Mouse (Mus musculus) thymus, adult 2 months (tissue): ENCODE measurements around the gene Myo1a. TPM values are rescaled to one million over a fixed set of nuclear protein-coding genes. Genes with fewer than 3 reads are reported as not detected.

Experiments used
- DNase-seq: peaks from one replicate; pipeline ENCODE4 v3.0.0; 2021
- H3K27ac ChIP-seq: fragments of 200-500 bp; 2 replicates; pipeline ENCODE4 v1.5.1; 2012; ENCODE audit warnings: low read length, control low read depth; ENCODE audit not compliant: control insufficient read depth, insufficient read depth
- H3K27me3 ChIP-seq: fragments of 200-500 bp; 2 replicates; pipeline ENCODE4 v1.6.1; 2012; ENCODE audit warnings: mild to moderate bottlenecking, low read length, moderate library complexity, mixed read lengths; ENCODE audit not compliant: control insufficient read depth, insufficient read depth
- H3K36me3 ChIP-seq: fragments of 200-500 bp; 2 replicates; pipeline ENCODE4 v1.6.1; 2012; ENCODE audit warnings: mild to moderate bottlenecking, low read length, moderate library complexity; ENCODE audit not compliant: control insufficient read depth, insufficient read depth
- H3K4me1 ChIP-seq: fragments of 200-500 bp; replicated peaks from 2 replicates; pipeline ENCODE4 v1.6.1; 2012; ENCODE audit warnings: low read length; ENCODE audit not compliant: control insufficient read depth, insufficient read depth
- H3K4me3 ChIP-seq: fragments of 200-500 bp; 2 replicates; pipeline ENCODE4 v1.5.1; 2012; ENCODE audit warnings: mild to moderate bottlenecking, low read length, control low read depth, moderate library complexity; ENCODE audit not compliant: control insufficient read depth, insufficient read depth
- CTCF ChIP-seq: fragments of 200-500 bp; IDR thresholded peaks from 2 replicates; pipeline ENCODE4 v1.5.1; 2012; ENCODE audit warnings: mild to moderate bottlenecking, control low read depth, low read length, moderate library complexity, borderline replicate concordance; ENCODE audit not compliant: control insufficient read depth, poor library complexity, insufficient read depth; ENCODE audit errors: extremely low read depth
- POLR2A ChIP-seq: fragments of 200-500 bp; IDR thresholded peaks from 2 replicates; pipeline ENCODE4 v1.6.1; 2012; ENCODE audit warnings: mild to moderate bottlenecking, low read length, control low read depth, moderate library complexity; ENCODE audit not compliant: control insufficient read depth, poor library complexity, insufficient read depth; ENCODE audit errors: extremely low read depth
- WGBS: fragments of 180-500 bp; shearing (Covaris S2); methylation state at CpG from one replicate; pipeline ENCODE4 v1.1.7; 2018; 5-methylcytosine and 5-hydroxymethylcytosine counted together
- polyA plus RNA-seq: library from polyadenylated mRNA; depleted of rRNA; stranded (reverse); fragments of >200 nt; gene quantifications from 2 replicates; pipeline ENCODE4 v1.2.3, GENCODE M21; 2012

The Myo1a gene
- polyA plus RNA-seq, 1 experiment: 1.8 TPM

GRCm38 (mm10) chr10:127662666-127663253 is 42.2 kb upstream of the Myo1a start:
- 81% methylated on average over 19 of the region's 19 CpGs for WGBS
- peak overlapping the region; percentile 63 for H3K27ac ChIP-seq
- 0 out of 2 replicates have a peak overlapping the region, but pooled peaks have one; percentile 13 for H3K4me3 ChIP-seq
- peaks cover 58% of the 10 kb centered on the region for H3K4me1 ChIP-seq
- H3K27me3 ChIP-seq: no peaks in the 10 kb centered on the region
- H3K36me3 ChIP-seq: peaks cover 24% of the 10 kb centered on the region
- TF ChIP-seq POLR2A (no peak), CTCF (peak; percentile 63; the same call in 1 of the 2 replicates)
- DNase-seq: peak; percentile 68

DNA sequence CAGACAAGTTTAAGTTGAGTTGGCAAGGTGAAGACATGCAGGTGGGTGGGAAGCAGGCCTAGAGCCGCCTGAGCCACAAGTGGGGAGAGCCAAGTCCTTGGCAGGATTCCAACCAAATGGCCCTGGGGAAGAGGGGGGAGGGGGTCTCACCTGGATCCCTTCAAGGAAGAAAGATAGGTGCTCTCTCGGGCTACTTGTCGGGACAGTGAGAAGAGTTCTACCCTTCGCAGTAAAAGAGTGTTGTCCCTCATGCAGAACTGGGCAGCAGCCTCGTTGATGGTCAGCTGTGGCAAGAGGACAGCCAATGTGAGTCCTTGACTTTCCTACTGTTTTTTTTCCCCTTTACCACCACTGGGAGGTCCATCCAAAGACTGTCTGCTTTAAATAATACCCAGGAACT is 41.4 kb upstream of the Myo1a start:
- peaks cover 19% of the 10 kb centered on the region for H3K36me3 ChIP-seq
- no peak for DNase-seq
- TF ChIP-seq POLR2A: no peak
- no peak for TF ChIP-seq CTCF
- peaks cover 59% of the 10 kb centered on the region for H3K4me1 ChIP-seq
- no peak overlapping the region for H3K27ac ChIP-seq
- H3K4me3 ChIP-seq: no peak overlapping the region
- H3K27me3 ChIP-seq: no peaks in the 10 kb centered on the region
- 80% methylated on average over 5 of the region's 5 CpGs for WGBS

DNA sequence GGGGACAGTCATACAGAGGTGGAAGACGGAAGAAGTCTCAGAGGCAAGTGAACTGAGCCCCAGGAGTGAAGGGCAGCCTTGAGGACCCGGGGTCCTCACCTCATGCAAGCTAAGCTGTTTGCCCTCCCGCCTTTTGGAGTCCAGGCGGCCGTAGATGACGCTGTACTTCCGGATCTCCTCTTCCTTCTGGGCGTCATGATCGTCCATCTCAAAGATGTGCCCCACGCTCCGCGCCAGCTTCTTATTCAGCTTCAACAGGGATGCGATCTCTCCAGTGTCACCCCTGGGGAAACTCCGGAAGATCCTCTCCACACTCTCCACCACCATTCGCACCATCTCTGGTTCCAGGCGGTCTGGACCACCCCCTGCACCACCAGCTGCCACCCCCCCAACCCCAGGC is 40.8 kb upstream of the Myo1a start:
- Histone ChIP-seq H3K27me3 (no peaks in the 10 kb centered on the region), H3K36me3 (peaks cover 16% of the 10 kb centered on the region; the same call in 1 of the 2 replicates), H3K4me3 (no peak overlapping the region), H3K4me1 (peaks cover 63% of the 10 kb centered on the region), H3K27ac (no peak overlapping the region)
- DNase-seq: no peak
- WGBS: 94% methylated on average over 16 of the region's 16 CpGs
- TF ChIP-seq POLR2A (no peak), CTCF (no peak)

DNA sequence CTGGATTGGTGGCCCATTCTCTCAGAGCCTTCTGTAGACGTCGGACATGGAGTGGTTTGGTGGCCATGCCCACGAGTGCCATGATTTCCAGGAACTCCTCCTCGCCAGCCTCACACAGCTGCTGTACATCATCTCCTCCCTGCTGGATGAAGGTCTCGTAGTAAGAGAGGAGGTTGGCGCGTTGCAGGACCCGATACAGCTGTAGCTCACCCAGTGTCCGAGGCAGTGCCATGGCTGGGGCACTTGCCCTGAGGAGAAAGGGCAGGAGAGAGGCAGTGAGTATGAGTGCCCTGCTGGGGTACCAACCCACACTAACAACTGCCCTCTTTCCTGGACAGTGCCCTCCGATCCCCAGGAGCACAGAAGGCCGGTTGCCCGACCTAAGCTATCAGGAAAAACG is 40.1 kb upstream of the Myo1a start:
- 80% methylated on average over 13 of the region's 13 CpGs for WGBS
- H3K4me3 ChIP-seq: peak overlapping the region; percentile 28
- no peak for DNase-seq
- no peak overlapping the region for H3K27ac ChIP-seq
- no peaks in the 10 kb centered on the region for H3K27me3 ChIP-seq
- H3K36me3 ChIP-seq: peaks cover 11% of the 10 kb centered on the region; the same call in 1 of the 2 replicates
- TF ChIP-seq CTCF: no peak
- TF ChIP-seq POLR2A: no peak
- peaks cover 69% of the 10 kb centered on the region for H3K4me1 ChIP-seq

DNA sequence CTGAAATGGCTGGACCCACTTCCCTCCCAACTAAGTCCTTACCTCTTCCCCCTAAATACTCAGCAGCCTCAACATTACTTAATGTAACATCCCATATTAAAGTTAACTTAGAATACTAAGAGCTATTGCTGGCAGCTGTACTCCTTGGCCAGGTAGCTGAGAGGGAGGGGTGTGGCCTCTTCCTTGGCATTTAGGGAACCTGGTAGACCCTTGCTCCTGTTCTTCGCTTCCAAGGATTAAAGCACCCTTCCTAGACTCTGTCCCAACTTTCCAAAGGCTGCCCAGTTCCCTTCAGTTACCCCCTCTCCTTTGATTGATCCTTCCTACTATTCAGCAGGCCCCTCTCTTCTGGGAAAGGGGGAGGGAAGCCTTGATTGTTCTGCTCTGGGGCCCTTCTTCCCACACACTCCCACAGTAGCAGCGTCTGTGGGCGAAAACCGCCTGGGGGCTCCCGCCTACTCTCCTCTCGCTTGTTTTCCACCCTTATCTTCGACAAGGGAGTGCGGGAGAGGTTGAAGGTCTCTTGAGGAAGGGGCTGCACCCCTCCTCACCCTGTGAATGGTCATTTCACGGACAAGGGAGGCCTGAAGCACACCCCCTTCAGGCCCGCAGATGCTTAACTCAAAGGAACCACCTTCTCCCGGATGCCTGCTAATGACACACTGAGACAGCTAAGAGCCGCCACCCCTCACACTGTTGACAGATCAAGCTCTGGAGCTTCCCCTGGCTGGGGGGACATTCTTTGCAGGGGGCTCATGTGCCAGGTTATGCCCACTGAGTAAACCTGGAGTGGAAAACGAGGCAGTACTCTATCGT is 39.4 kb upstream of the Myo1a start:
- Histone ChIP-seq H3K4me3 (peak overlapping the region; percentile 61), H3K36me3 (peaks cover 4% of the 10 kb centered on the region; the same call in 1 of the 2 replicates), H3K4me1 (peaks cover 71% of the 10 kb centered on the region), H3K27ac (peak overlapping the region; percentile 54), H3K27me3 (no peaks in the 10 kb centered on the region)
- WGBS: 22% methylated on average over 14 of the region's 14 CpGs
- TF ChIP-seq CTCF (no peak), POLR2A (no peak)
- peak; percentile 31 for DNase-seq

GRCm38 (mm10) chr10:127666501-127667268 is 38.3 kb upstream of the Myo1a start, which contains the start of gene Nemp1:
Gene Nemp1 (plus strand): TSS chr10:127666901.
- DNase-seq: peak; percentile 73
- Histone ChIP-seq H3K27me3 (no peaks in the 10 kb centered on the region), H3K4me3 (peak within 1 kb of the TSS; percentile 61), H3K4me1 (peaks cover 65% of the 10 kb centered on the region), H3K27ac (peak within 1 kb of the TSS; percentile 80), H3K36me3 (no peaks in the 10 kb centered on the region)
- TF ChIP-seq POLR2A (no peak), CTCF (no peak)
- WGBS: under 1% methylated on average over 71 of the region's 73 CpGs
